Mouse (Mus musculus) erythroblast, embryonic 14.5 days (primary cell): Measurements from ENCODE around the gene A030005K14Rik. TPM values are rescaled to one million over a fixed set of nuclear protein-coding genes. Genes with fewer than 3 reads are reported as not detected.

ENCODE experiments used
- H3K27me3 ChIP-seq: 2 replicates; pipeline ENCODE4 v1.6.1; 2012; ENCODE audit warnings: inconsistent platforms; ENCODE audit not compliant: control insufficient read depth
- H3K36me3 ChIP-seq: 2 replicates; pipeline ENCODE4 v1.6.1; 2012; ENCODE audit warnings: mild to moderate bottlenecking, inconsistent platforms; ENCODE audit not compliant: control insufficient read depth
- H3K4me1 ChIP-seq: 2 replicates; pipeline ENCODE4 v1.6.1; 2012; ENCODE audit warnings: inconsistent platforms; ENCODE audit not compliant: control insufficient read depth
- H3K4me3 ChIP-seq: replicated peaks from 2 replicates; pipeline ENCODE3; 2012; ENCODE audit warnings: moderate library complexity, mild to moderate bottlenecking, inconsistent platforms
- H3K9me3 ChIP-seq: 2 replicates; pipeline ENCODE4 v1.6.1; 2012; ENCODE audit warnings: low read length, inconsistent platforms, mixed read lengths; ENCODE audit not compliant: control insufficient read depth
- GATA1 ChIP-seq: IDR thresholded peaks from 2 replicates; pipeline ENCODE4 v1.6.1; 2012; ENCODE audit warnings: low read length, inconsistent platforms, mixed read lengths
- TAL1 ChIP-seq: IDR thresholded peaks from 3 replicates; pipeline ENCODE4 v1.6.1; 2012; ENCODE audit warnings: low read length, inconsistent platforms, mixed read lengths
- polyA plus RNA-seq: library from polyadenylated mRNA; stranded (reverse); fragments of >175 nt; gene quantifications from 2 replicates; pipeline ENCODE4 v1.2.3, GENCODE M21; 2012

Gene A030005K14Rik
- not detected in 2 replicates for polyA plus RNA-seq

- TF ChIP-seq GATA1 (no peak), TAL1 (no peak)
- no peaks in the 10 kb centered on the region for H3K9me3 ChIP-seq
- no peak within 1 kb of the TSS for H3K4me3 ChIP-seq
- H3K36me3 ChIP-seq = no peaks in the 10 kb centered on the region
- H3K27me3 ChIP-seq = no peaks in the 10 kb centered on the region
- H3K4me1 ChIP-seq = no peaks in the 10 kb centered on the region
Observed at GRCm38 (mm10) chr1:83059278-83059677, at the start of gene A030005K14Rik. A030005K14Rik (minus strand) TSS chr1:83059378.

- no peaks in the 10 kb centered on the region for H3K27me3 ChIP-seq
- H3K9me3 ChIP-seq = no peaks in the 10 kb centered on the region
- H3K36me3 ChIP-seq = no peaks in the 10 kb centered on the region
- H3K4me1 ChIP-seq = no peaks in the 10 kb centered on the region
- TF ChIP-seq GATA1 (no peak), TAL1 (no peak)
- no peak overlapping the region for H3K4me3 ChIP-seq
Observed at GRCm38 (mm10) chr1:83107410-83107978, 48.3 kb upstream of the A030005K14Rik start.

GRCm38 (mm10) chr1:83105464-83105863 lies 46.3 kb upstream of the A030005K14Rik start:
- Histone ChIP-seq H3K27me3 (no peaks in the 10 kb centered on the region), H3K4me3 (no peak overlapping the region), H3K36me3 (no peaks in the 10 kb centered on the region), H3K9me3 (no peaks in the 10 kb centered on the region), H3K4me1 (no peaks in the 10 kb centered on the region)
- TF ChIP-seq GATA1 = no peak
- no peak for TF ChIP-seq TAL1

- Histone ChIP-seq H3K4me1 (no peaks in the 10 kb centered on the region), H3K9me3 (no peaks in the 10 kb centered on the region), H3K27me3 (no peaks in the 10 kb centered on the region), H3K4me3 (no peak overlapping the region), H3K36me3 (no peaks in the 10 kb centered on the region)
- no peak for TF ChIP-seq GATA1
- no peak for TF ChIP-seq TAL1
Observed at GRCm38 (mm10) chr1:83101891-83102290, 42.7 kb upstream of the A030005K14Rik start.

- Histone ChIP-seq H3K27me3 (no peaks in the 10 kb centered on the region), H3K4me1 (no peaks in the 10 kb centered on the region), H3K4me3 (no peak overlapping the region), H3K36me3 (no peaks in the 10 kb centered on the region), H3K9me3 (no peaks in the 10 kb centered on the region)
- TF ChIP-seq GATA1 (no peak), TAL1 (no peak)
Observed at GRCm38 (mm10) chr1:83099580-83100137, 40.5 kb upstream of the A030005K14Rik start.

GRCm38 (mm10) chr1:83099160-83099559 lies 40.0 kb upstream of the A030005K14Rik start:
- no peaks in the 10 kb centered on the region for H3K27me3 ChIP-seq
- no peak for TF ChIP-seq GATA1
- TF ChIP-seq TAL1 = no peak
- H3K4me3 ChIP-seq = no peak overlapping the region
- no peaks in the 10 kb centered on the region for H3K9me3 ChIP-seq
- H3K36me3 ChIP-seq = no peaks in the 10 kb centered on the region
- no peaks in the 10 kb centered on the region for H3K4me1 ChIP-seq

- H3K27me3 ChIP-seq = no peaks in the 10 kb centered on the region
Observed at GRCm38 (mm10) chr1:83096935-83097334, 37.8 kb upstream of the A030005K14Rik start.

GRCm38 (mm10) chr1:83091268-83091667 lies 32.1 kb upstream of the A030005K14Rik start:
- Histone ChIP-seq H3K27me3 (no peaks in the 10 kb centered on the region), H3K4me1 (no peaks in the 10 kb centered on the region), H3K4me3 (no peak overlapping the region), H3K9me3 (no peaks in the 10 kb centered on the region), H3K36me3 (no peaks in the 10 kb centered on the region)
- TF ChIP-seq TAL1 (no peak), GATA1 (no peak)

More at GRCm38 (mm10) chr1:83096935-83097334, 37.8 kb upstream of the A030005K14Rik start:
- H3K4me1 ChIP-seq = no peaks in the 10 kb centered on the region
- no peaks in the 10 kb centered on the region for H3K36me3 ChIP-seq
- no peaks in the 10 kb centered on the region for H3K9me3 ChIP-seq
- no peak overlapping the region for H3K4me3 ChIP-seq
- TF ChIP-seq TAL1 = no peak
- TF ChIP-seq GATA1 = no peak

GRCm38 (mm10) chr1:83084790-83085189 lies 25.6 kb upstream of the A030005K14Rik start:
- no peak for TF ChIP-seq TAL1
- no peak for TF ChIP-seq GATA1
- Histone ChIP-seq H3K9me3 (no peaks in the 10 kb centered on the region), H3K4me1 (no peaks in the 10 kb centered on the region), H3K4me3 (no peak overlapping the region), H3K36me3 (no peaks in the 10 kb centered on the region), H3K27me3 (no peaks in the 10 kb centered on the region)
